Mouse (Mus musculus) ovary, adult 10 weeks (tissue): ENCODE data around the gene Arhgef11. TPM values are rescaled to one million over a fixed set of nuclear protein-coding genes. Genes with fewer than 3 reads are reported as not detected.

ENCODE experiments used
- polyA plus RNA-seq: library from polyadenylated mRNA; stranded (reverse); fragments of 350-450 nt; fragmentation: Illumina TruSeq; extraction: RNeasy Lipid Tissue Mini Kit (QIAGEN cat#74804); gene quantifications from one replicate; pipeline ENCODE4 v1.2.3, GENCODE M21; 2014

Gene Arhgef11
- polyA plus RNA-seq: 32.7 TPM

DNA sequence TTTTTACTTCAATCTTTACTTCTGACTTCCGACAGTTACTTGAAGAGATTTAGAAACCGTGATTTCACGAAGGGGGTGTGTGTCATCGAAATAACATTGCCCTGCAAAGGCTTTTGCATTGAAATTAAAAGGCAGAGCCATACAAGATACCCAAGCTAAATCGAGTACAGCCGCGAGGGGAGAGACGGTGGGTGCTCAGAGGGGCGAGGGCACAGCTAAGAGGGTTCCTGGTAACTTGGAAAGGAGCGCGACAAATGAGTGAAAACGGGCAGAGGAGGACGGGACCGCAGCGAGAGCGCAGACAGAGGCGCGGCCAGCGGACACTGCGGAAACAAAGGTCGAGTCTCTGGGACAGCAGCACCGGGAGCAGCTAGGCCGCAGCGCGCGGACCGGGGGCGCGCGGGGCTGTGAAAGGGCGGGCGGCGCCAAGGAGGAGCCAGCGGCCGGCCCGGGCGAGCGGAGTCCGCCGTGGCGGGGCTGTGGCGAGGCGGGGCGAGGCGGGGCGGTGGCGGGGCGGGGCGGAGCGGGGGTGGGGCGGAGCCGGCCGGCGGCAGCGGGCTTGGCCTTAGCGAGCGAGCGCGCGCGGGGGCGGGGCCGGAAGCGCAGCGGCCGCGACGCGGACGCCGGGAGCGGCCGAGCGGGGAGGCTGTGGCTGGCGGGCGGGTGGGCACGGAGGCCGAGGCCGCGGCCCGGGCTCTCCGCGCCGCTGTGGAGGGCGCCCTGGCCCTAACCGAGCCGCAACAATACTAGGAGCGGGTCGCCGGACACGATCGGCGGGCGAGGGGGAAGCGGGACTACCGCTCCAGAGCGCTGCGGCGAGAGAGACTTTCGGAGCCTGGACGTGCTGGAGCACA, at the start of gene Arhgef11:
Arhgef11 (plus strand) TSS at position 603 of the 854 bp plus-strand sequence.

DNA sequence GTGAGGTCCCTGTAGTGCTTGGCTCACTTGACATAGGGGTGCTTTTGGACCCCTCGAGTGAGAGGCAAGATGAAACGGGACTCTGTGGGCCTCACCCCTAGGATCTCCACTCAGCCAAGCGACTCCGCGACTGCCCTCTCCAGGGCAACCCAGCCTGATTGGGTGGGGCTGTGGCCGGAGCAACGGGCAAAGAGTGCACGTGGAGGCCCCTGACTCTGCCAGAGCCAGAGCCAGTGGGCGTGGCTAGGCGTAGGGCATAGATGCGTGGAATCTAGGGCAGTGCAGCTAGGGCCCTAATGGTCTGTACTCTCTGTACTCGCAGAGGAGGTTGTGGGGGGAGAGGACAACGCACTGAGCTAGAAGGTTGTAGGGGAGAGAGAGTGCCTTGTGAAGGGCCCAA, 131.1 kb downstream of the Arhgef11 start, which contains the start of gene Lrrc71:
Lrrc71 (minus strand) TSS at position 195 of the 400 bp plus-strand sequence.

Other genes starting within 250 kb of the Arhgef11 start
- 0.51 TPM for gene Fcrl1, start 241.2 kb upstream of the Arhgef11 start, polyA plus RNA-seq
- 0.26 TPM for gene Fcrl5, start 181.8 kb upstream of the Arhgef11 start, polyA plus RNA-seq
- gene Etv3, start 92.2 kb upstream of the Arhgef11 start, polyA plus RNA-seq: 15.9 TPM
- 0.88 TPM for gene Lrrc71, start 131.1 kb downstream of the Arhgef11 start, polyA plus RNA-seq
- gene Ntrk1, start 177.6 kb downstream of the Arhgef11 start, polyA plus RNA-seq: not detected
- not detected for gene Insrr, start 179.4 kb downstream of the Arhgef11 start, polyA plus RNA-seq
- gene Pear1, start 206.7 kb downstream of the Arhgef11 start, polyA plus RNA-seq: 1.1 TPM
- gene Sh2d2a, start 229.2 kb downstream of the Arhgef11 start, polyA plus RNA-seq: 0.14 TPM